Mouse (Mus musculus): Measurements from ENCODE around the gene Rrp12.

DNA sequence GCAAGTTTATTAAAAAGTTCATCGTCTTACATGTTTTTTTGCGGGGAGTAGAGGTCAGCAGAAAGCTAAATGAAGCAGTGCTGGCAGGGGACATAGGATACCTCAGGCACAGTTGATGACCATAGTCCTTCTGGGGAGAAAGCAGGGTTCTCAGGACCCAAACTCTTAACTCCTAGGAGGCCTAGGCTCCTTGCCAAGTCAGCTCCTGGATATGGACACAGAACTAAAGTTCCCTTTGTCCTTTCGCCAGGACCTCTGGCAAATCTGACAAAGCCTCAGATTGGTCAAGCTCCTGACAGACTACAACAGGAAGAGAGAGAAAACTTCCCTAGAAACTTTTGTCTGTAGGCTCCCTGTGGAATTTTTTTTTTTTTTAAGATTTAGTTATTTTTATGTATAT, 12.8 kb upstream of the Rrp12 start:
- TF ChIP-seq CTCF (conservative IDR thresholded peaks at IDR 0.05; ENCODE audit: insufficient read depth, insufficient read length, low read depth, low read length) (no peak), POLR2A (IDR thresholded peaks at IDR 0.05; ENCODE audit: low read depth, low read length) (no peak)
